Mouse (Mus musculus): Measurements from ENCODE around the gene Cdh7.
"Not testable (repeated sequence)": the region's sequence is repeated elsewhere in the genome, so short reads cannot be mapped to it uniquely, and the experiment has no call there.

Cdh7 gene

GRCm38 (mm10) chr1:109982064-109982808 is at the start of gene Cdh7:
Cdh7 (plus strand) TSS chr1:109982431.
- in situ Hi-C loops (cut with MseI, MboI): no loop called here

- in situ Hi-C loops (cut with MseI, MboI): no loop called here
Measured at GRCm38 (mm10) chr1:109932674-109933073, 49.6 kb upstream of the Cdh7 start.

- in situ Hi-C loops (cut with MseI, MboI): no loop called here
Measured at GRCm38 (mm10) chr1:109948571-109948970, 33.7 kb upstream of the Cdh7 start.

- in situ Hi-C loops (cut with MseI, MboI): no loop called here
Measured at GRCm38 (mm10) chr1:109971721-109972425, 10.4 kb upstream of the Cdh7 start.

- in situ Hi-C loops (cut with MseI, MboI): no loop called here
Measured at GRCm38 (mm10) chr1:109972426-109973015, 9.7 kb upstream of the Cdh7 start.

GRCm38 (mm10) chr1:109982809-109983536 is 742 bp downstream of the Cdh7 start:
- in situ Hi-C loops (cut with MseI, MboI): no loop called here

- in situ Hi-C loops (cut with MseI, MboI): no loop called here
Measured at GRCm38 (mm10) chr1:109983537-109983912, 1.3 kb downstream of the Cdh7 start.

GRCm38 (mm10) chr1:109984776-109985175 is 2.5 kb downstream of the Cdh7 start:
- in situ Hi-C loops (cut with MseI, MboI): no loop called here

- in situ Hi-C loops (cut with MseI, MboI): no loop called here
Measured at GRCm38 (mm10) chr1:109985468-109985867, 3.2 kb downstream of the Cdh7 start.

GRCm38 (mm10) chr1:109989541-109989940 is 7.3 kb downstream of the Cdh7 start:
- in situ Hi-C loops (cut with MseI, MboI): no loop called here

GRCm38 (mm10) chr1:109993906-109994305 is 11.7 kb downstream of the Cdh7 start:
- in situ Hi-C loops (cut with MseI, MboI): no loop called here

GRCm38 (mm10) chr1:110004451-110004850 is 22.2 kb downstream of the Cdh7 start:
- in situ Hi-C loops (cut with MseI, MboI): no loop called here

- in situ Hi-C loops (cut with MseI, MboI): no loop called here
Measured at GRCm38 (mm10) chr1:110005038-110005437, 22.8 kb downstream of the Cdh7 start.

- in situ Hi-C loops (cut with MseI, MboI): no loop called here
Measured at GRCm38 (mm10) chr1:110012153-110012552, 29.9 kb downstream of the Cdh7 start.

GRCm38 (mm10) chr1:110056317-110056716 is 74.1 kb downstream of the Cdh7 start:
- in situ Hi-C loops (cut with MseI, MboI): no loop called here

GRCm38 (mm10) chr1:110067405-110067804 is 85.2 kb downstream of the Cdh7 start:
- in situ Hi-C loops (cut with MseI, MboI): no loop called here

GRCm38 (mm10) chr1:110078471-110078870 is 96.2 kb downstream of the Cdh7 start:
- in situ Hi-C loops (cut with MseI, MboI): no loop called here

GRCm38 (mm10) chr1:110118071-110118470 is 135.8 kb downstream of the Cdh7 start:
- in situ Hi-C loops (cut with MseI, MboI): no loop called here

GRCm38 (mm10) chr1:110118862-110119261 is 136.6 kb downstream of the Cdh7 start:
- in situ Hi-C loops (cut with MseI, MboI): no loop called here

- in situ Hi-C loops (cut with MseI, MboI): not testable (repeated sequence)
Measured at GRCm38 (mm10) chr1:110171459-110171858, 189.2 kb downstream of the Cdh7 start.
